Mouse (Mus musculus): ENCODE data around the gene Shf.

GRCm38 (mm10) chr2:122302574-122303241 is 66.3 kb downstream of the Shf start:
- TF ChIP-seq CTCF (IDR thresholded peaks at IDR 0.05; ENCODE audit: low read depth, low read length) (peak; percentile 62), POLR2A (IDR thresholded peaks at IDR 0.05; ENCODE audit: borderline replicate concordance, low read depth, low read length) (no peak)

Data from bone marrow macrophage, adult 2 months (primary cell).